Mouse (Mus musculus): ENCODE data around the gene Dcdc2a. TPM values are rescaled to one million over a fixed set of nuclear protein-coding genes. Genes with fewer than 3 reads are reported as not detected.

Dcdc2a gene
- polyA plus RNA-seq, 1 experiment from 2014 or later: 0.24 TPM

DNA sequence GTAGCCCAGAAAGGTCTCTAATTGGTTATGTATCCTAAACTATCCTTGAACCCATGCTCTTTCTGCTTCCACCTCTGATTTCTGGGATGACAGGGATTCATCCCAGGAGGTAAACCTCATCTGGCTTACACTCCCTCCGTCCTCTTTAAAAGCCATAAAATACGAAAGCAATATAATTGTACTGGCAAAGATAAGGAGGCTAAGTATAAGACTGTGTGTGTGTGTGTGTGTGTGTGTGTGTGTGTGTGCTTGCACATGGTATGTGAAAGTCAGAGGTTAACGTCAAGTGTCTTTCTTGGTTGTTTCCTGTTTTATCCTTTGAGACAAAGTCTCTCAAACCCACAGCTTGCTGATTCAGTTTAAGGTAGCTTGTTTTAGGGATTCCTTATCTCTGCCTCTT lies 52.5 kb downstream of the Dcdc2a start:
- H3K9me3 ChIP-seq (ENCODE audit: control insufficient read depth, low read length): no peaks in the 10 kb centered on the region
- no peaks in the 10 kb centered on the region for H3K36me3 ChIP-seq (ENCODE audit: control insufficient read depth, insufficient read depth, low read length)
- H3K4me1 ChIP-seq (replicated peaks; ENCODE audit: control insufficient read depth, insufficient read depth): no peaks in the 10 kb centered on the region
- DNase-seq (ENCODE audit: low spot score) (no peak), ATAC-seq (ENCODE audit: low FRiP score, low TSS enrichment) (no peak)
- no peak overlapping the region for H3K4me3 ChIP-seq (ENCODE audit: low read depth, low read length)
- H3K9ac ChIP-seq (ENCODE audit: low read length): no peak overlapping the region
- no peak overlapping the region for H3K27ac ChIP-seq (replicated peaks)
- WGBS: 75% methylated on average over 3 of the region's 3 CpGs
- no peaks in the 10 kb centered on the region for H3K27me3 ChIP-seq (ENCODE audit: control insufficient read depth, insufficient read depth, low read length)
- no peak overlapping the region for H3K4me2 ChIP-seq (replicated peaks; ENCODE audit: low read depth)
- TF ChIP-seq CTCF (IDR thresholded peaks at IDR 0.05; ENCODE audit: low read depth) (no peak), EP300 (optimal IDR thresholded peaks at IDR 0.05) (no peak)

DNA sequence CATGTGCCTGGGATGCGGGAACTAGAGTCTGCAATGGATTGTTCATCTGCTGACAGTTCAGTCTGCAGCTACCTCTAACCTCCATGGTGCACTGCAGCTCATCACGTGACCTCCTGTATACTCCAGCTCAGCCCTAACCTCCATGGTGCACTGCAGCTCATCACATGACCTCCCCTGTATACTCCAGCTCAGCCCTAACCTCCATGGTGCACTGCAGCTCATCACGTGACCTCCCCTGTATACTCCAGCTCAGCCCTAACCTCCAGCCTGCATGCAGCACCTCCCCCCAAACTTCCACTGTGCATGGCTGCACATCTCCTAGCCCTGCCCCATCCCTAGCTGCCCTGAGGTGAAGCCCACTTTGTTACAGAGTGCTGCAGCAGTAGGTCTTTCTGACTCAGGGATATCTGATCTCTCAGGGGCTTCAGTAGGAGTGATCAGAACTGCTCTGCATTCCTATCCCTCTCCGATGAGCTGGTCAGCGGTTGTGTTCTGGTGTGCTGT lies 54.8 kb downstream of the Dcdc2a start:
- TF ChIP-seq EP300 (optimal IDR thresholded peaks at IDR 0.05) (no peak), CTCF (IDR thresholded peaks at IDR 0.05; ENCODE audit: low read depth) (no peak)
- Histone ChIP-seq H3K4me1 (replicated peaks; ENCODE audit: control insufficient read depth, insufficient read depth) (no peaks in the 10 kb centered on the region), H3K36me3 (ENCODE audit: control insufficient read depth, insufficient read depth, low read length) (no peaks in the 10 kb centered on the region), H3K4me3 (ENCODE audit: low read depth, low read length) (no peak overlapping the region), H3K27ac (replicated peaks) (no peak overlapping the region), H3K9ac (ENCODE audit: low read length) (no peak overlapping the region), H3K4me2 (replicated peaks; ENCODE audit: low read depth) (no peak overlapping the region), H3K27me3 (ENCODE audit: control insufficient read depth, insufficient read depth, low read length) (no peaks in the 10 kb centered on the region), H3K9me3 (ENCODE audit: control insufficient read depth, low read length) (no peaks in the 10 kb centered on the region)
- 79% methylated on average over 5 of the region's 5 CpGs for WGBS
- no peak for ATAC-seq (ENCODE audit: low FRiP score, low TSS enrichment)
- DNase-seq (ENCODE audit: low spot score): no peak

DNA sequence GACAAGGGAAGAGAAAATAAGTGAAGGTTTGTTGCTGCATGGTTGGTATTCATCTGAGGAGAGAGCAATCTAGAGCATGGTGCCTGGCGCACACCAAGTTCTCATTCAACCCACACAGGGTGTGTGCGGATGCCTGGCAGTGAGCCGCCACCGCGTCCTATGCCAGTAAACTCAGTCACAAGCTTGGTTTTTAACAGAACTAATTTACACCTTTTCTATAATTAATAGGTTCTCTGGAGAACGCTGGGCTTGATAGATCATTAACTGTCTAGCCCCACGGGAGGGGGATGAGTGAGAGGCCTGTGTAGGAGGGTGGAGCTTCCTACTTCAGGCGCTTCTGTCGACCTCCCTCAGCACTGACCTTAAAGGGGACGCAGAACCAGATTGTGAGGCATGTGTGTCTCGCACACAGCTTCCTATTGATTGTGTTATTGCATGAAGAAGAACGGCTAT lies 59.7 kb downstream of the Dcdc2a start:
- Histone ChIP-seq H3K4me3 (ENCODE audit: low read depth, low read length) (peak overlapping the region; percentile 40), H3K9me3 (ENCODE audit: control insufficient read depth, low read length) (no peaks in the 10 kb centered on the region), H3K4me1 (replicated peaks; ENCODE audit: control insufficient read depth, insufficient read depth) (no peaks in the 10 kb centered on the region), H3K27ac (replicated peaks) (no peak overlapping the region), H3K36me3 (ENCODE audit: control insufficient read depth, insufficient read depth, low read length) (no peaks in the 10 kb centered on the region), H3K4me2 (replicated peaks; ENCODE audit: low read depth) (peak overlapping the region; percentile 79), H3K27me3 (ENCODE audit: control insufficient read depth, insufficient read depth, low read length) (no peaks in the 10 kb centered on the region), H3K9ac (ENCODE audit: low read length) (0 out of 2 replicates have a peak overlapping the region, but pooled peaks have one; percentile 23)
- ATAC-seq (ENCODE audit: low FRiP score, low TSS enrichment): no peak
- 22% methylated on average over 12 of the region's 12 CpGs for WGBS
- TF ChIP-seq CTCF (IDR thresholded peaks at IDR 0.05; ENCODE audit: low read depth) (no peak), EP300 (optimal IDR thresholded peaks at IDR 0.05) (no peak)
- DNase-seq (ENCODE audit: low spot score): peak; percentile 27

DNA sequence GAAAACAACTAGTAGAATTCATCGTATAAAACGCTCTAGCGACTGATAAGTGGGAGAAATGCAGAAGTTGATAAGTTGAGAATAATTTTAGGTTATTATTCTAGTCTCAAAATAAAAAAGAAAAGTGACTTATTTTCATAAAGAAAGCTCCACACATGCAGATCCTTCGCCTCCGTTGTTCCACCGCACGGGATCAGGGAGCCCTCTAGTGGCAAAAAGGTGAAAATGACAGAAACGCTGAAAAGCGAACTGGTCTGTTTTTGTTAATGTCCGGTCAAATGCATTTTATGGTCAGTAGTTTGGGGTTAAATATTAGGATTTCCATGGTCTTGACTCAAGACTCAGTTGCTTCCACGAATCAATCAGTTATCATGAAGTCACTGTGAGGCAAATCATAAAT lies 60.2 kb downstream of the Dcdc2a start:
- Histone ChIP-seq H3K4me2 (replicated peaks; ENCODE audit: low read depth) (peak overlapping the region; percentile 79), H3K9ac (ENCODE audit: low read length) (no peak overlapping the region), H3K27ac (replicated peaks) (no peak overlapping the region), H3K4me1 (replicated peaks; ENCODE audit: control insufficient read depth, insufficient read depth) (no peaks in the 10 kb centered on the region), H3K36me3 (ENCODE audit: control insufficient read depth, insufficient read depth, low read length) (no peaks in the 10 kb centered on the region), H3K4me3 (ENCODE audit: low read depth, low read length) (peak overlapping the region; percentile 40), H3K9me3 (ENCODE audit: control insufficient read depth, low read length) (no peaks in the 10 kb centered on the region), H3K27me3 (ENCODE audit: control insufficient read depth, insufficient read depth, low read length) (no peaks in the 10 kb centered on the region)
- 2% methylated on average over 11 of the region's 11 CpGs for WGBS
- peak; percentile 94 for TF ChIP-seq CTCF (IDR thresholded peaks at IDR 0.05; ENCODE audit: low read depth)
- TF ChIP-seq EP300 (optimal IDR thresholded peaks at IDR 0.05): no peak
- DNase-seq (ENCODE audit: low spot score) (peak; percentile 46), ATAC-seq (ENCODE audit: low FRiP score, low TSS enrichment) (no peak)

DNA sequence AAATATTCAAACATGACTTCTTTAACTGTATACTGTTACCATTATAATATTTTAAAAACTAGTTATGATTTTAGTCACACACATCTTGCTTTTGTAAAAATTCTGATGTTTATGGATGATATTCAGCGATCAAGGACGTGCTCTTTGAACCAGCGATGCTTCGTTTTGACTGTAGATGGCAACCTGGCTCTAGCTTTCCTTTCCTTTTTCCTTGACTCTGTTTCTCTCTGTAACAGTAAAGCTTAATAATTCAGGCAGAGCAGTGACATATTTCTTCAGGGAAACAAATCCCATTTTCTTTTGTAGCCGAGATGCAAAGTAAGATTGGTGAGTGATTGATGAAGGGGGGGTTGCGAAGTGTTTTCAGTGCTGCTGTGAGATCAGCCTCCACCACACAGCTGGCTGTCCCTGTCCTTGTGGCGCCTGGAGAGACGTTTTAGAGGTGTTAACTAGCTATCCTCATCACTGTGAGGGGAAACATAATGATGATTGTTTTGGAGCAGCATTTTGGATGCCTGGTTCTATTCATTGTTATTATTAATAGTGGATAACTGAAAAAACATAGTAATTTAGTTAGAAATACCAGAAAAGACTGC lies 67.0 kb downstream of the Dcdc2a start:
- Histone ChIP-seq H3K4me1 (replicated peaks; ENCODE audit: control insufficient read depth, insufficient read depth) (no peaks in the 10 kb centered on the region), H3K27ac (replicated peaks) (no peak overlapping the region), H3K27me3 (ENCODE audit: control insufficient read depth, insufficient read depth, low read length) (no peaks in the 10 kb centered on the region), H3K9ac (ENCODE audit: low read length) (no peak overlapping the region), H3K4me3 (ENCODE audit: low read depth, low read length) (no peak overlapping the region), H3K4me2 (replicated peaks; ENCODE audit: low read depth) (no peak overlapping the region), H3K36me3 (ENCODE audit: control insufficient read depth, insufficient read depth, low read length) (no peaks in the 10 kb centered on the region), H3K9me3 (ENCODE audit: control insufficient read depth, low read length) (no peaks in the 10 kb centered on the region)
- TF ChIP-seq CTCF (IDR thresholded peaks at IDR 0.05; ENCODE audit: low read depth): peak; percentile 54
- no peak for TF ChIP-seq EP300 (optimal IDR thresholded peaks at IDR 0.05)
- no peak for DNase-seq (ENCODE audit: low spot score)
- WGBS: 56% methylated on average over 8 of the region's 8 CpGs
- ATAC-seq (ENCODE audit: low FRiP score, low TSS enrichment): no peak

DNA sequence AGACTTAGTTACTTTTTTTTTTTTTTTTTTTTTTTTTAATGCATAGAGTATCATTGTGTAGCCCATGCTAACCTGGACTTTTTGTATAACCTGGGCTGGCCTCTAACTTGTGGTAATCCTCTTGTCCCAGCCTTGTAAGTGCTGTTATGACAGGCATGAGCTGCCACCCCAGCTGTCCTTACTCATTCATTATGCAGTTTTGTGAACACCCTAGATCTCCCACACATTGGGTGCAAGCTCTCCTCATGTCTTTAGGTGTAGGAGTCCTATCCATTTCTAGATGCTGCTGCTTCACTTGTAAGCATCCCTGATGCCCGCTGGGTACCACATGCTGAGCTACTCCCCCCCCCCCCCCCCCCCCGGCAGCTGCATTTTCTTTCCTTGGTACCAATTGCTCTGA lies 71.4 kb downstream of the Dcdc2a start:
- Histone ChIP-seq H3K4me1 (replicated peaks; ENCODE audit: control insufficient read depth, insufficient read depth) (no peaks in the 10 kb centered on the region), H3K27ac (replicated peaks) (no peak overlapping the region), H3K4me2 (replicated peaks; ENCODE audit: low read depth) (no peak overlapping the region), H3K9ac (ENCODE audit: low read length) (no peak overlapping the region), H3K27me3 (ENCODE audit: control insufficient read depth, insufficient read depth, low read length) (no peaks in the 10 kb centered on the region), H3K36me3 (ENCODE audit: control insufficient read depth, insufficient read depth, low read length) (no peaks in the 10 kb centered on the region), H3K9me3 (ENCODE audit: control insufficient read depth, low read length) (no peaks in the 10 kb centered on the region), H3K4me3 (ENCODE audit: low read depth, low read length) (no peak overlapping the region)
- 66% methylated on average over 2 of the region's 2 CpGs for WGBS
- DNase-seq (ENCODE audit: low spot score): no peak
- no peak for ATAC-seq (ENCODE audit: low FRiP score, low TSS enrichment)
- TF ChIP-seq EP300 (optimal IDR thresholded peaks at IDR 0.05): no peak

Data from stomach, postnatal 0 days (tissue).